20 mouse cellular contexts compared by ENCODE assay signal in genomic region chr13:103239654-103240053, GRCm38 (mm10).
A peak's percentile ranks its signal among the peaks of the same experiment; 100 is the strongest.
DNase-seq lines count a peak whose midpoint lies in the region.
"Had no signal": no experiment of that assay in that cellular context is flagged by ENCODE, and none has a peak within 500 bp of the region (broad histone marks: within the 10 kb centered on the region; RNA-seq: fewer than 3 reads in every experiment).

No protein-coding gene starts in this region.

- intact Hi-C loops in left cerebral cortex, postnatal 25 days (cut with DNase I): no loop called here

- H3K27me3 ChIP-seq in heart, embryonic 10.5 days (ENCODE audit: insufficient read depth, poor library complexity, severe bottlenecking): no peaks in the 10 kb centered on the region
- H3K27me3 ChIP-seq: embryonic facial prominence, embryonic 15.5 days; forebrain, embryonic 15.5 days; heart, embryonic 13.5 days; hindbrain, embryonic 15.5 days had no signal

- H3K4me3 ChIP-seq in heart, embryonic 10.5 days: no peak overlapping the region
- H3K4me3 ChIP-seq: embryonic facial prominence, embryonic 15.5 days; erythroblast, embryonic 14.5 days; forebrain, embryonic 15.5 days; heart, adult 2 months; heart, embryonic 13.5 days; hindbrain, embryonic 15.5 days had no signal

- no peak overlapping the region for H3K27ac ChIP-seq in heart, embryonic 10.5 days
- H3K27ac ChIP-seq: embryonic facial prominence, embryonic 15.5 days; forebrain, embryonic 15.5 days; heart, adult 2 months; heart, embryonic 13.5 days; hindbrain, embryonic 15.5 days had no signal

- 90% methylated on average over 8 of the region's 8 CpGs for WGBS in heart, embryonic 10.5 days

- H3K36me3 ChIP-seq in heart, embryonic 10.5 days: no peaks in the 10 kb centered on the region
- H3K36me3 ChIP-seq: embryonic facial prominence, embryonic 15.5 days; forebrain, embryonic 15.5 days; heart, embryonic 13.5 days; hindbrain, embryonic 15.5 days had no signal

- DNase-seq in heart, embryonic 10.5 days (ENCODE audit: low spot score): peak; percentile 31
- DNase-seq in heart, adult 18-20 months: no peak
- DNase-seq in 416B (ENCODE audit: low read depth): peak; percentile 85
- DNase-seq in Muller cell, postnatal 12 days (ENCODE audit: inconsistent ontology term): peak; percentile 7
- DNase-seq in layer of hippocampus, postnatal 36 days: no peak
- no peak for DNase-seq in adrenal gland, postnatal 14 days
- DNase-seq in left cerebral cortex, postnatal 25 days (ENCODE audit: low spot score in 2 of 2): no peak
- DNase-seq: adrenal gland, adult 8-10 months; cerebellum, adult 11 months; cerebellum, adult 8-10 months; cerebellum, postnatal 14 days; embryo, embryonic 11 days; gastrocnemius, postnatal 10 days; heart, adult 2 months; heart, postnatal 36 days had no signal

- H3K4me1 ChIP-seq in heart, embryonic 10.5 days: no peaks in the 10 kb centered on the region
- H3K4me1 ChIP-seq: embryonic facial prominence, embryonic 15.5 days; forebrain, embryonic 15.5 days; heart, embryonic 13.5 days; hindbrain, embryonic 15.5 days had no signal

- H3K9me3 ChIP-seq in heart, embryonic 10.5 days: no peaks in the 10 kb centered on the region
- H3K9me3 ChIP-seq: embryonic facial prominence, embryonic 15.5 days; forebrain, embryonic 15.5 days; heart, embryonic 13.5 days; hindbrain, embryonic 15.5 days had no signal

Comparison
In these comparisons a context has a peak if more than half of its experiments do, and no peak if none do; other contexts are left out.
1. DNase-seq: peak in heart, embryonic 10.5 days (single experiment), 416B (single experiment) and Muller cell, postnatal 12 days (single experiment); none in heart, adult 18-20 months (0 of 2), layer of hippocampus, postnatal 36 days (0 of 2), adrenal gland, postnatal 14 days (single experiment) and left cerebral cortex, postnatal 25 days (0 of 2).